Mouse (Mus musculus) intestine, embryonic 15.5 days (tissue): Measurements from ENCODE around the gene Gm20388. TPM values are rescaled to one million over a fixed set of nuclear protein-coding genes. Genes with fewer than 3 reads are reported as not detected.
A peak's percentile ranks its signal among the peaks of the same experiment; 100 is the strongest.

ENCODE experiments used
- ATAC-seq: fragments of 200-750 bp; cut with Nextera tagmentation; 2 replicates; pipeline ENCODE4 v1.8.0; 2017; ENCODE audit warnings: moderate TSS enrichment, moderate library complexity
- H3K27ac ChIP-seq: fragments of 300-500 bp; sonication (generic); 2 replicates; pipeline ENCODE4 v1.5.1; 2015; ENCODE audit warnings: mild to moderate bottlenecking, inconsistent platforms
- H3K27me3 ChIP-seq: fragments of 300-500 bp; sonication (generic); replicated peaks from 2 replicates; pipeline ENCODE4 v1.6.1; 2015; ENCODE audit warnings: inconsistent platforms
- H3K36me3 ChIP-seq: fragments of 300-500 bp; sonication (generic); 2 replicates; pipeline ENCODE4 v1.6.1; 2015; ENCODE audit warnings: inconsistent platforms
- H3K4me1 ChIP-seq: fragments of 300-500 bp; sonication (generic); replicated peaks from 2 replicates; pipeline ENCODE4 v1.6.1; 2015; ENCODE audit warnings: inconsistent platforms
- H3K4me2 ChIP-seq: fragments of 300-500 bp; sonication (generic); replicated peaks from 2 replicates; pipeline ENCODE4 v1.6.1; 2015; ENCODE audit warnings: mild to moderate bottlenecking, inconsistent platforms
- H3K4me3 ChIP-seq: fragments of 300-500 bp; sonication (generic); replicated peaks from 2 replicates; pipeline ENCODE4 v1.5.1; 2015; ENCODE audit warnings: inconsistent platforms
- H3K9ac ChIP-seq: fragments of 300-500 bp; sonication (generic); 2 replicates; pipeline ENCODE4 v1.6.1; 2015; ENCODE audit warnings: inconsistent platforms
- H3K9me3 ChIP-seq: fragments of 300-500 bp; sonication (generic); 2 replicates; pipeline ENCODE4 v1.6.1; 2016; ENCODE audit warnings: inconsistent platforms
- WGBS: fragments of 180-500 bp; shearing (Covaris S2); methylation state at CpG from one replicate; pipeline ENCODE4 v1.1.7; 2015; 5-methylcytosine and 5-hydroxymethylcytosine counted together
- polyA plus RNA-seq: library from polyadenylated mRNA; unstranded; fragments of >200 nt; fragmentation: Nextera tagmentation; extraction: Ambion mirVana; gene quantifications from 2 replicates; pipeline ENCODE4 v1.2.1, GENCODE M21; 2015

The Gm20388 gene
- polyA plus RNA-seq, 1 experiment from 2014 or later = not detected

DNA sequence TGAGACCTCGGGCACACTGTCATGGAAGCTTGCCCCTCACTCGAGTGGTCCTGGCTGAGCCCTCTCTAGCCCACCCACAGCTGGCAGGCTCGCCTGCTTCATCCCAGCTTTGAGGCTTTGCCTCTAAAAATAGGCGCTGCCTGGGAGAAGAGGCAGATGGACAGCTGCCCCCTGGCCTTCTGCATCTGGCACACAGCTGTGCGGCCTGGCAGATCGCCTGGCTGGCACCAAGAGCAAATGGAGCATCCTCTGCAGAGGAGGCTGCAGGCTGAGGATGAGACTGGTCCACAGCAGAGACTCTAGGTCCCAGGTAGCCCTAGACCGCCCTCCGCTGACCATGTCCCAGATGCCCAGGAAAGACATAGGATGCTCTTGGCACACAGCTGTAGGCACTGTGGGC lies 2805.9 kb downstream of the Gm20388 start:
- 82% methylated on average over 8 of the region's 8 CpGs for WGBS
- Histone ChIP-seq H3K27ac (no peak overlapping the region), H3K9ac (no peak overlapping the region), H3K9me3 (no peaks in the 10 kb centered on the region), H3K4me2 (no peak overlapping the region), H3K4me1 (0 out of 2 replicates have a peak, but pooled peaks cover 7% of the 10 kb centered on the region), H3K27me3 (peaks cover 27% of the 10 kb centered on the region), H3K36me3 (no peaks in the 10 kb centered on the region), H3K4me3 (no peak overlapping the region)
- ATAC-seq = no peak

DNA sequence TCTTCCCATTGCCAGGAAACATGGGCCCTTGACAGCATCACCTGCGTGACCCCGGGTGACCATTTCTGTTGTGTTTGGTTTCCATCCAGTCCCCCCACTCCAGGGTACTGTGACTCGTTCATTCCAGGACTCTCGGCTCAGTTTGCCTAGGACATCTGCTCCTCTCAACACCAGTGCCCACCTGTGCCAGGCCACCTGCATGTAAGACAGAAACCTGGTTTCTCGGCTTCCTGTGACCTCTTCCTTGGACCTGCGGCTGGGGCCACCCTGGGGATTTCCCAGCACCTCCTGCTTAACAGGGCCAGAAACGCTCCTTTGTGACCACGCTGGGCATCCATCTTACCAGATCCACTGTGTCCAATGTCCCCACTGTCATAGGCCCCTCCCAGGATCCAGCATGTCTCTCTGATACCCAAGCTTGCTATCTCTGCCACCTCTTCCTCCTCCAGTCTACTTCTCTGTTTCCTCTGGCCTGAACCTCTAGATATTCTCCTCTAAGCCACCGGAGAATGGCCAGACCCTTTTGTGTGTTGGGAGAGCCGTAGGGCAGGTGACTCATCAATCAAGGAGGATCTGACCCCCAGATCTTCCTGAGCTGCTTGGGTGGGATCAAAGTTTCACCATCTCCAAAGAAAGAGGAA lies 2807.3 kb downstream of the Gm20388 start:
- H3K4me2 ChIP-seq = no peak overlapping the region
- WGBS = 80% methylated on average over 10 of the region's 10 CpGs
- H3K9ac ChIP-seq = no peak overlapping the region
- H3K36me3 ChIP-seq = no peaks in the 10 kb centered on the region
- no peak overlapping the region for H3K4me3 ChIP-seq
- peaks cover 29% of the 10 kb centered on the region for H3K27me3 ChIP-seq
- no peak overlapping the region for H3K27ac ChIP-seq
- no peaks in the 10 kb centered on the region for H3K9me3 ChIP-seq
- no peak for ATAC-seq
- 0 out of 2 replicates have a peak, but pooled peaks cover 7% of the 10 kb centered on the region for H3K4me1 ChIP-seq

GRCm38 (mm10) chr8:122718711-122719499 lies 2808.3 kb downstream of the Gm20388 start:
- H3K4me3 ChIP-seq = no peak overlapping the region
- H3K27me3 ChIP-seq = peaks cover 29% of the 10 kb centered on the region
- no peaks in the 10 kb centered on the region for H3K9me3 ChIP-seq
- WGBS = 66% methylated on average over 14 of the region's 14 CpGs
- H3K4me1 ChIP-seq = 0 out of 2 replicates have a peak, but pooled peaks cover 7% of the 10 kb centered on the region
- H3K27ac ChIP-seq = no peak overlapping the region
- no peak overlapping the region for H3K4me2 ChIP-seq
- H3K36me3 ChIP-seq = no peaks in the 10 kb centered on the region
- ATAC-seq = no peak
- H3K9ac ChIP-seq = no peak overlapping the region

DNA sequence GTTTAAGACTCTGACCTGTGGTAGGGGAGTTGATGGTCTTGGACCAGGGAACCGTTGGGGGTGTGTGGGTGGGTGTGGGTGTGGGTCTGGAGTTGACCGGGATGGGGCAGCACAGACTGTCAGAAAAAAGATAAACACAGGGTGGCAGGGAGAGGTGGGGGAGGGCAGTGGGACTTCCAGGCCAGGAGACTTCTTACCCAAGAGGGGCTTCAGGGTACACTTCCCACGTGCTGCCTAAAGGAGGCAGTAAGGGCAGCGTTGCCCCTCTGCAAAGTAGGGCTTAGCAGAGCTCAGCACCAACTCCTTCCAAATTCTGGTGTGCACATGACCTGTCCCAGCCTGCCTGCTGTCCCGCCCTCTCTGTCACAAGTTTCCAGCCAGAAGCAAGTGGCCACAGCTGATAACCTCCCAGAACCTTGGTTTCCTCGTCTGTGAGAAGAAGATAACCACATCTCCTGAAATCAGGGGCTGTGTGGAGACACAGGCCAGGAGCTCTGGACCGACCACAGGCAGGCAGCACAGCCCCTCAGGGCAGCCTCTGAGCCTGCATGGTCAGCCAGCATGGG lies 2808.9 kb downstream of the Gm20388 start:
- Histone ChIP-seq H3K9me3 (no peaks in the 10 kb centered on the region), H3K4me2 (peak overlapping the region; percentile 35; the same call in 1 of the 2 replicates), H3K27me3 (peaks cover 29% of the 10 kb centered on the region), H3K4me1 (0 out of 2 replicates have a peak, but pooled peaks cover 7% of the 10 kb centered on the region), H3K4me3 (no peak overlapping the region), H3K9ac (no peak overlapping the region), H3K36me3 (no peaks in the 10 kb centered on the region), H3K27ac (no peak overlapping the region)
- ATAC-seq = peak; percentile 69
- 23% methylated on average over 7 of the region's 7 CpGs for WGBS

DNA sequence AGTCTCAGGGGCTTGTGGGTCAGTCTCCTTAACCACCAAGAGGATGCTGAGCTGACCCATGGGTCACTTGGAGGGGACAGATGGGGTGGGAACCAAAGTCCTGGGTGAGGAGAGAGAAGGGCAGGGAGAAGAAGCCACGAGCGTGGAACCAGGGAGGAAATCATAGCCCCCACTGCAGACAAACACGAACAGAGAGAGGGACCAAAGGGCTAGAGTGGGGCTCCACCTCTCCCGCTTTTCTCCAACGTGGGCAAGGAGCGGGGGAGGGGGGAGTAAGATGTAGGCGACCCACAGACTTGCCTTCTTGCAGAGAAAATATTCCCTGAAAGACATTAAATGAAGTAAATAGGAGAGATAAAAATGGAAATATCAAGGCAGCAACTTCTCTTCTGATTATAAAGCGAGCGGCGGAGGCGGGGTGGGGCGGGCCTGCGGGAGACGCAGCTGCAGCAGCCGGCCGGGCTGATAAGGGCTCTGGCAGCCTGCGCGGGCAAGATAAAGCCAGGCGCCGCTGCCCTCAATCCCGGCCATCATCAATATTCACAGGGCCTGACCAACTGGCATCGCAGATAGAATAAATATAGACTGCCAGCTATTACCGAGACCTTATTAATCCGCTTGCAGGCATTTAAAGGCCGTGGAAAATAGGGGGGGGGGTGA lies 2809.6 kb downstream of the Gm20388 start:
- H3K27me3 ChIP-seq = peaks cover 28% of the 10 kb centered on the region
- no peaks in the 10 kb centered on the region for H3K9me3 ChIP-seq
- H3K4me3 ChIP-seq = no peak overlapping the region
- H3K9ac ChIP-seq = no peak overlapping the region
- no peak overlapping the region for H3K27ac ChIP-seq
- peak overlapping the region; percentile 35 for H3K4me2 ChIP-seq
- ATAC-seq = peak; percentile 75
- 9% methylated on average over 25 of the region's 25 CpGs for WGBS
- H3K36me3 ChIP-seq = no peaks in the 10 kb centered on the region
- 0 out of 2 replicates have a peak, but pooled peaks cover 7% of the 10 kb centered on the region for H3K4me1 ChIP-seq

DNA sequence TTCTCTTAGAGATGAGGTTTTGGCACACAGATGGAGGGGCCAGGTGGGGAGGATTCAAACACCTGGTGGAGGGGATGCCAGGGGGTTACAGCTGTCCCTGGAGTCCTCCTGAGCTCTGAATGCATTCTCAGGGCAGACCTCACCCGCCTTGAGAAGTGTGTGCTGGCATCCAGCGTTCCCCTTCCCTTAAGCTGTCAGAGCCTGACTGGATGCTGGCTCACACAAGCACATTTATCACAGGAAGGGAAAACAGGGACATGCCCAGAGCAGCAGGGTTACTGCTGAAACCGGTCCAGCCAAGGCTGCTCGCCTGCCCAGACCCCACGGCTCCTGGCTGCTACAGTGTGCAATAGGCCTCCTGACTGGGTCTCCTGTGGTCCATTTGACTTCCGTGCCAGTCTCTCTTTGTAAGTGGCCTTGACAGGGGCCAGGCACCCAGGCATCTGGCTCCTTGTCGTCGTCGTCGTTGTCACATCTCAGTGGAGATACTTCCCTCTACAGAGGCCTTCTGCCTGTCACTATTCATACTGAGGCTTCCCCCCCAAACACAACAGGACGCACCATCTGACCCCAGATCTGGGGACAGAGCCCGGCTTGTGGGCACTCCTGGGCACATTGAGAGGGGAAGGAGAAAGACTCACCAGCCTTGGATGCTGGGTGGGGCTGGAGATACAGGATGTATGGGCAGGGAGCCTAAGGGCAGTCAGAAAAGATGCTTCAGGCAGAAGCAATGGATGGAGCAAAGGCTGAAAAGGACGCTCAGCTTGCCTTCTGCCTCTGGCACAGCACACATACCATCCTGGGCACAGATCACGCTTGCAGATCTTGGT lies 2810.4 kb downstream of the Gm20388 start:
- peaks cover 27% of the 10 kb centered on the region for H3K27me3 ChIP-seq
- H3K27ac ChIP-seq = no peak overlapping the region
- ATAC-seq = 0 out of 2 replicates have a peak, but pooled peaks have one; percentile 21
- WGBS = 66% methylated on average over 14 of the region's 14 CpGs
- H3K36me3 ChIP-seq = no peaks in the 10 kb centered on the region
- H3K9me3 ChIP-seq = no peaks in the 10 kb centered on the region
- H3K4me2 ChIP-seq = peak overlapping the region; percentile 35; the same call in 1 of the 2 replicates
- H3K4me1 ChIP-seq = 0 out of 2 replicates have a peak, but pooled peaks cover 7% of the 10 kb centered on the region
- H3K4me3 ChIP-seq = no peak overlapping the region
- no peak overlapping the region for H3K9ac ChIP-seq

GRCm38 (mm10) chr8:122725187-122725586 lies 2814.5 kb downstream of the Gm20388 start:
- Histone ChIP-seq H3K27ac (no peak overlapping the region), H3K36me3 (no peaks in the 10 kb centered on the region), H3K27me3 (peaks cover 18% of the 10 kb centered on the region), H3K9me3 (no peaks in the 10 kb centered on the region), H3K4me1 (0 out of 2 replicates have a peak, but pooled peaks cover under 1% of the 10 kb centered on the region), H3K4me2 (no peak overlapping the region), H3K4me3 (no peak overlapping the region), H3K9ac (no peak overlapping the region)
- WGBS = 88% methylated on average over 6 of the region's 6 CpGs
- ATAC-seq = no peak

- Histone ChIP-seq H3K4me1 (no peaks in the 10 kb centered on the region), H3K27me3 (peaks cover 3% of the 10 kb centered on the region; the same call in 1 of the 2 replicates), H3K27ac (no peak overlapping the region), H3K36me3 (no peaks in the 10 kb centered on the region), H3K4me3 (no peak overlapping the region), H3K9ac (no peak overlapping the region), H3K4me2 (no peak overlapping the region), H3K9me3 (no peaks in the 10 kb centered on the region)
- 55% methylated on average over 2 of the region's 2 CpGs for WGBS
- ATAC-seq = peak; percentile 58; the same call in 1 of the 2 replicates
These were observed 2816.1 kb downstream of the Gm20388 start for GRCm38 (mm10) chr8:122726789-122727188.

DNA sequence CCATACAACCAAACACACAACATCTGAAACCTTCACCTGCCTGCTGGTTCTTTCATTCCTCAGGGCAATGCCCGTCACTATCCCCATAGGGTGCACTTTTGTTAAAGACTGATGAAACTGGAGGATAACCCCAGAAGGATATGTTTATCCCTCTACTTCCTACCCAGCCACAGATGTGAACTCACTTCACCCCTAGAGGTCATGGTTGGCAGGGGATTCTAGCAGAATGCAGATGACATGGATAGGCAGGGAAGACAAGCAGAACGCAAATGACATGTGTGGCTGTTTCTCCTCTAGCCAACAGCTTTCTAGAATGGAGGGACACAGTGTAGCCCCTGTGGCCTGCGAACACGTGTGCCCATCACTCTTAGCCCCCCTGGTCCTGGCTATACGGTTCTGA lies 2816.8 kb downstream of the Gm20388 start:
- no peak overlapping the region for H3K4me2 ChIP-seq
- no peak overlapping the region for H3K9ac ChIP-seq
- no peak overlapping the region for H3K27ac ChIP-seq
- no peak for ATAC-seq
- H3K27me3 ChIP-seq = peaks cover 3% of the 10 kb centered on the region; the same call in 1 of the 2 replicates
- H3K9me3 ChIP-seq = no peaks in the 10 kb centered on the region
- no peaks in the 10 kb centered on the region for H3K4me1 ChIP-seq
- no peaks in the 10 kb centered on the region for H3K36me3 ChIP-seq
- no peak overlapping the region for H3K4me3 ChIP-seq
- WGBS = 53% methylated on average over 5 of the region's 5 CpGs

DNA sequence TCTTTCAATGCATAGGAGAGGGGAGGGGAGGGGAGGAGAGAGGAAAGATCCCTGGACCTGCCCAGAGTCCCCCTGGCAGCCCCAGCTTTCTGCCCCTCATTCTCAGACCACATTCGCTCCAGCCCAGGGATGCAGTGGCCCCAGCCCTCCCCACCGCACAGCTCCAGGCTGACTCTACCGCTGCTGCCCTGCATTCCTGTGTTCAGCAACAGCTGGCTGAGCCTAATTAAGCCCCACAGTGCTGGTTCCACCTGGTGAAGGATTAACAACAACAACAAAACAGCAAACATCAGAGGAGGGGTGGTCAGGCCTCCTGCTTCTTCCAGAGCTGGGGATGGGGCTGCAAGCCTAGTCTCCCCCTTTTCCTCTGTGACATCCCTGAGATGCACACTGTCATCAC lies 2818.0 kb downstream of the Gm20388 start:
- no peak for ATAC-seq
- no peak overlapping the region for H3K27ac ChIP-seq
- no peak overlapping the region for H3K4me3 ChIP-seq
- H3K4me2 ChIP-seq = no peak overlapping the region
- H3K36me3 ChIP-seq = no peaks in the 10 kb centered on the region
- H3K4me1 ChIP-seq = no peaks in the 10 kb centered on the region
- no peak overlapping the region for H3K9ac ChIP-seq
- H3K9me3 ChIP-seq = no peaks in the 10 kb centered on the region
- peaks cover 3% of the 10 kb centered on the region; the same call in 1 of the 2 replicates for H3K27me3 ChIP-seq
- WGBS = 26% methylated on average over 3 of the region's 3 CpGs

DNA sequence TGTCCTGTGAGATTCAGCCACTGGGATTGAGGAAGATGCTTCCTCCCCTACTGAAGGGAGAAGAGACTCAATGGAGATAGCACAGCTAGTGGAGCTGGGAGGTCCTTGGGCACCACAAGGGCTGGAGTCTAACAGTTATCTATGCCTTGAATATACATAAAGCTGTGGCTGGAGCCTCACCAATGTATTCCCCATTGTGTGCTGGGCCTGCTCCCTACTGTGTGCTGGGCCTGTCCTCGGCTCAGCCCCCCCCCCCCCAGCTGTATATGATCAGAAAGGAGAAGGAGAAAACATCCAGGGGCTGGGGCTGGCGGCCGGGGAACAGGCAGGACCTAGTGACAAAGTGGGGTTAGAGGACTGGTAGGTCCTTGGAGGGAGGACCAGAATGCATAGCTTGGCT lies 2824.5 kb downstream of the Gm20388 start:
- 0 out of 2 replicates have a peak, but pooled peaks cover 3% of the 10 kb centered on the region for H3K4me1 ChIP-seq
- H3K36me3 ChIP-seq = no peaks in the 10 kb centered on the region
- 0 out of 2 replicates have a peak, but pooled peaks cover 2% of the 10 kb centered on the region for H3K27me3 ChIP-seq
- 77% methylated on average over 3 of the region's 3 CpGs for WGBS
- no peak overlapping the region for H3K4me3 ChIP-seq
- no peak for ATAC-seq
- H3K9ac ChIP-seq = no peak overlapping the region
- H3K27ac ChIP-seq = no peak overlapping the region
- no peak overlapping the region for H3K4me2 ChIP-seq
- no peaks in the 10 kb centered on the region for H3K9me3 ChIP-seq
